Mouse (Mus musculus) small intestine, adult 2 months (tissue): Measurements from ENCODE around the gene Nudt13.

Source experiments
- CTCF ChIP-seq: fragments of 200-500 bp; IDR thresholded peaks from 2 replicates; pipeline ENCODE4 v1.5.1; 2012; ENCODE audit warnings: low read depth, mild to moderate bottlenecking, control low read depth, inconsistent platforms, low read length, moderate library complexity, mixed read lengths; ENCODE audit not compliant: insufficient replicate concordance, insufficient read length; ENCODE audit errors: extremely low read depth
- POLR2A ChIP-seq: fragments of 200-500 bp; IDR thresholded peaks from 2 replicates; pipeline ENCODE4 v1.6.1; 2012; ENCODE audit warnings: low read depth, mild to moderate bottlenecking, control low read depth, inconsistent platforms, low read length, moderate library complexity

DNA sequence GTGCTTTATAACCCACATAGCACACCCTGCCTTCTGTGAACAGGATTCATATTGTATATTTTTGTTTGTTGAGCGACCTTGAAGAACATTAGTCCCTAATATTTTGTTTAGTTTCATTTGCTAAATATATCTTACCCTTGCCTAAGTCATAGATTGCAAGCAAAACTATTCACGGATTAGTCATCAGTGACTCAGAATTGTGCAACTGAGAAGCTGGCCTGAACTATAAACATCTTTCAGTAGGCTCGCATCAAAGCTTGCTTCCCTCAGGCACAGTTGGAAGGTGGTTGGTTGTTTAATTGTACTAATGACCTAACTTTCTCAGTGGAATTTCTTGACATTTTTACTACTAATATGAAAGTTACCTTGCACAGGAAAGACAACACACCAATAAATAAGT is 3.6 kb downstream of the Nudt13 start:
- TF ChIP-seq CTCF (no peak), POLR2A (no peak)
